Mouse (Mus musculus) kidney, postnatal 10 days (tissue): Measurements from ENCODE around the gene Mycbp2.

Source experiments
- DNase-seq: peaks from one replicate; pipeline ENCODE4 v3.0.0; 2021; ENCODE audit warnings: mixed read lengths

Gene Mycbp2

DNA sequence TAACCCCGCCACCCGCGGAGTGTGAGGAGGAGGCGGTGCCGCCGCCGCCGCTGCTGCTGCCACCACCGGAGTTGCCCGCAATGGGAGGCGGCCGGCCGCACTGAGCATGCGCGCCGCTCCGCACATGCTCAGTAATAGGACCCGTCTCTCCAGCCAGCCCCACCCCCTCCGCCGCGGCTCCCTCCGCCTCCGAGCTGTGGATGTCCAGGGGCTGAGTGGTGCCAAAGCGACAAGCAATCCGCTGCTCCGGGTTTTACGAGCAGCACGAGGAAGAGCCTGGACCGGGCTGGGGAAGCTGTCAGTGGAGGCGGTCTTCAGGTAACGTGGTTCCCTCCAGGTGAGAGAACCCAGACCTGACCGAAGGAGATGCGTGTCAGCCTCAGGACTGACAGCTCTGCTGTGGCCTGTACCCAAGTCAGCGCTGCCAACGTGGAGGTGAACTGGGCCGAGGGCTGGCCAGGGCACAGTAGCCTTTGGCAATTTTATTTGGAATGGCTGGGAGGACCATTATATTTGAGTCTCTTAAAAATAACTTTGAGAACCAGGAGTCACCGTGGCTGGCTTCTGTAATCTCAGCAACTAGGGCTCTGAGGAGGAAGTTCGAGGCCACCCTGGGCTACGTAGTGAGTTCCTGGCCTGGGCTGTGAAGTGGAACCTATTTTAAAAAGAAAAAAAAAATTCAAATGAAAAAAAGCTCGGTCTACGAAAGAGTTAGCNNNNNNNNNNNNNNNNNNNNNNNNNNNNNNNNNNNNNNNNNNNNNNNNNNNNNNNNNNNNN, at the start of gene Mycbp2:
Gene Mycbp2 (minus strand): TSS at position 86 of the 777 bp plus-strand sequence.
- peak; percentile 100 for DNase-seq

DNA sequence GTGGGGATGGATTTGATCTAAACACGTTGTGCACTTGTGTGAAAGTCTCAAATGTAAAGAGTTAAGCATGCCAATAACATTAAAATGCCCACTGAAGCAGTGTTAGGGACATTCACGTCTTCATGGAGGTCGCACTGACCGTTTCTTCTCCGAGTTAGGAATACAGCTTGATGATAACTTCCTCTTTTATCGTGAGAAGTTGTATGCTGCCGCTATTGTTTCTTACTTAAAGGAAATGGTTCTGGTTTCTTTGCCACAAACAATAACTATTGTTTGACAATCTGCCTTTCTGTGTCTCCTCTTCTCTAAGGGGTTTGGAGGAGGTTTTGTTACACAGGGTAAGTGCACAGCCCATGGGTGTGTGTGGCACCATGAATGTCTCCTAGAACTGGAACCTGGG, 45.8 kb upstream of the Mycbp2 start:
- DNase-seq = no peak

- no peak for DNase-seq
Measured at GRCm38 (mm10) chr14:103387431-103387830, 40.8 kb upstream of the Mycbp2 start.

DNA sequence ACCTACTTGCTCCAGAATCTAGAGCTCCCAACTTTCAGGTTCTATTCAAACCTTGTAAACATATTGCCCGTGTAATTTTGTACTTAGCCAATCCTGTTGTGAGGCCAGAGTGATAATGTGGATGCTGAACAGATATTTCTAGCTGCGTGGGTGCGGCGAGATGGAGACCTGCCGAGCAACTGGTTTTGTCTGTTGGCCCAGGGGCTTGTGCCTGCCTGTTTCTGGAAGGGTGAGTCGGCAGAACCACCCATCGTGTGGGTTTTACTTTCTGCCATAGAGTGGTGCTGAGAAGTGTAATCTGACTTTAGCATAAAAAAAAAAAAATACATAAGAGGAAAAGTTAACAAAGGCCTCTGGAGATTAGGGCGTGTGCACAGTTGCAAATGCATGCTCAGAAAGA, 40.3 kb upstream of the Mycbp2 start:
- no peak for DNase-seq

- DNase-seq = no peak
Measured at GRCm38 (mm10) chr14:103385084-103385610, 38.5 kb upstream of the Mycbp2 start.

DNA sequence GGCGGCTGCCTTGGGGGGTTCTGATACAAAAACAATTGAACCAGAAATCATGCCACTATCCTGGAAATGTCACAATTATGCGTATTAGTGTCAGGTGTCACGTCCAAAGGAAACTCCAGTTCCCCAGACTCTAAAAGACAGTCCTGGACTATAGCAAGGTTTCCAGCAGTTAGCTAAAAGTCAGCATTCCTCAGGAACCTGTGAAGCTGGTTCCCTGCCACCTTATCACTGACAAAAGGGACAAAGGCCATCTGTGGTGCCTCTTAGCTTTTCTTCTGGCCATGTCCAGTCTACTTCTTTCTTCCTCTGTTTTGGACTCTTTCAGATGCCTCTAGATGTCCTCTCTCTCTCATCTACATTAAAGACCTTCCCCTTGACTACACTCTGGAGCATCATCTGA, 32.1 kb upstream of the Mycbp2 start:
- DNase-seq = no peak

- no peak for DNase-seq
Measured at GRCm38 (mm10) chr14:103376765-103377164, 30.2 kb upstream of the Mycbp2 start.

GRCm38 (mm10) chr14:103375523-103375922, 28.9 kb upstream of the Mycbp2 start:
- no peak for DNase-seq

DNA sequence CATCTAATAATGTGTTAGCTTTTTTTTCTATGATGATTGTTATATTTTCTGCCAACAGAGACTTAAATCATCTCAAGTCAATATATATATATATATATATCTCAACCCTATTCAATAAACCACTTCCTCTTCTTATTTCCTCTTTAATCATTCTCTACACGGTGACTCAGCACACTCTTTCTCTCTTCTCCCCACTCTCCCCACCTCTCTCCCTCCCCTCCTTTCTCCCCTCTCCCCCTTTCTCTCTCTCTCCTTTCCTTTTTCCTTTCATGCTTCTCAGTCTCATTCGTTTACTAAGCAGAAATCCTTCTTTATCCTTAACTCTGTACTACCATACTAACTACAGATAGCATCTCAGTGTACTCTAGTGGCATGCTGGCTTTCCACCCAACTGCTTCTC, 16.6 kb upstream of the Mycbp2 start:
- no peak for DNase-seq

DNA sequence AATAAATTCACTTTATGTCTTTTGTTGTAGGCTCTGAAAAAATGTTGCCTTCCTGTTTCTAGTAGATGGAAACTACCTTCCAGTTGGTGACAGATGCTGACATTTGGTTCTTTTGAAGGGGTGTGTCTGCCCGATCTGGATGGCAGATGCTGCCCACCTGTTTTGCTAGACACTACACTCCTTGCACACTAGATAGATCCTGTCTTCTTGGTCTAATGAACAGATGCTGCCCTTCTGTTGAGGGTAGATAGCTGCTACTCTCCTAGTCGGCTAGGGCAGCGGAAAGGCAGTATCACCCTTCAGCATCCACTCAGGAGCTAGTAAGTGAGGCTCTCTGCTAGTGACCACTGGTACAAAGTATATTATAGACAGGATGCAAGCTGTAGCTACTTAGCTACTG, 9.5 kb upstream of the Mycbp2 start:
- DNase-seq = no peak

DNA sequence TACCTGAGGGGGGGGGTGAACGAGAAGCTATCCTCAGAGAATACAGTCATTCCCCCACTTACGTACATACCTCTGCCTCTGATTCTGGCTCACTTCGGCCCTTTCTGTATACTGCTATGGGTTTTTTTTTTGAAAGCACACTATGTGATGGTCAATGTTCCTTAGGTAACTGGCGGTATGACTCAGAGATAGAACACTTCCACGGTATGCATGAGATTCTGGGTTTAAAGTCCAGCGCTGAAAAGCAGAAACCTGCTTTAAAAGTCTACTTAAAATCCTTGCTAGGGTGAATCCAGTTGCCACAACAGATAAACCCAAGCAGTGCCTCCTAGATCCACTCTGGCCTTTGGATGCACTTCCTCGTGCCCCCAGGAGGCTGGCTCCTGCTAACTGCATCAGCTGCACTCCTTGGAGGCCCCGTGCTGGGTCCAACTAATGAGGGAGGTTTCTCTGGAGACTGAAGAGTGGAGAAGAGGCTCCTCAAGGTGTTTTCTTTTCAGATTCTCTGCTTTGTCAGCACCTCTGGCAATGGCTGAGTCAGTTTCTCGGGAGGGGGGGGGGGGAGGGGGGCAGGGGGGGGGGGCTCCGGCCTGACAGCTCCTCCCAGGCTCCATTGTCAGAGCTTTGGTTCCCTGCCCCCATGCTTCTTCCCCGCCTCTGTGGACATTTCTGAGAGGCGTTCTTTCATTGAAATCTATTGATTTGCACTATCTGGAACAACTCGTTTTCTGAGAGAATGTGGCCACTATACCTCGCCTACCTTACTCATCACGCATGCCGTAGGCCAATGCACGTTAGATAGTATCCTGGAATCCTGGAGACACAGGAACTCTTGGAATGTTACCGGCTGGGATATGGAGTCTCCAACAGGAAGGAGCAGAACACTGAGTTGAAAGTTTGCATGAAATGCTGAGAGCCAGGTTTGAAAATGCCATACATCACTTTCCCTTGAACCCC, 8.1 kb upstream of the Mycbp2 start:
- DNase-seq = peak; percentile 21

DNA sequence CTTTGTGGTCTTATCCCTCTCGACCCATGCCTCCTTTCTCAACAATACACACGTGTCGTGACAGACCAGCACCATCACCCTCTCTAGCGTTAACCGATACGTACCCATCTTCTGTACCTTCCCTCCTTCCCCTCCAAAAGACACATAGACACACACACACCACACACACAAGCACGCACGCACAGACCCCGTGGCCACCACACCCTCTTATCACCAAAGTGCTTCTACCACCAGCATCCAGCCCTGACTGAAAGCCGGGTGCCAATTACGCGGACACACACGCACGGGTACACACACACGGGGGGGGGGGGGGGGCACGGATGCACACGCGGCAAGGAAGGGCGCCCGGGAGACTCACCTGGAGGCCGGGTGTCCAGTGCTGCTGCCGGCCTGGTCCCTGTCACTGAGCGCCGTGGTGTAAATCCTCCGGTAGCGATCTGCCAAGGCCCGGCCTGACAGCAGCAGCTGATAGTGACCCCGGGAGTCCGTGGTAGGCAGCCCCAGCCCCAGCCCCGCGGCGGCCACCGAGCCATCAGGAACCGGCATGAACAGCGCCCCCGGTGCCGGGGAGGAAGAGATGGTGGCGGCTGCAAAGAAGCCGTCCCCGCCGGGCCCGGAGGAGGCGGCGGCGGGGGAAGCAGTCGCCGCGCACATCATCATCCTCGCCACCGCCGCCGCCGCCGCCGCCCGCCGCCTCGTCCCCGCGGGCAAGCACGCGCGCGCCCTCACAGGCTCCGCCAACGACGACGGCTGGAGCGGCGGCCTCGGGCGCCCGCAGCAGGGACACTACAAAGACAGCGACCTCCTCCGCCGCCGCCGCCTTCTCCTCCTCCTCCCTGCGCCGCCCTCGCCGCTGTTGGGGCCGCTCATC, 521 bp downstream of the Mycbp2 start:
- DNase-seq = peak; percentile 77

DNA sequence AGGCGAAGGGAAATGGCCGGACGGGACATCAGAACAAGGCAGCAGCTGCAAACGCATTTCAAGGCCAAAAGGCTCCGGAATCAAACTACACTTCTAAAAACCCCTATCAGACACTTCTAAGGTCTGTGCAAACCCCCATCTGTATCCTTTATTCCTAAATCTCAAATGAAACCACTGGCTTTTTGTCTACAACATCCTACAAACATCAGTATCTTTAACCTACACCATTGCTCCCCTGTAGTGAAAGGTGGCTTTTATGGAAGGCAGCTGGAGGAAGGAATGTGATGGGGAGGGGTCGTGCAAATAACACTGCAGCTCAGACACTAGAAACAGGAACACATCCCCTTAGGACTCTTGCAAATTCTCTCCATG, 1.1 kb downstream of the Mycbp2 start:
- DNase-seq = peak; percentile 32

- DNase-seq = no peak
Measured at GRCm38 (mm10) chr14:103345011-103345410, 1.6 kb downstream of the Mycbp2 start.

GRCm38 (mm10) chr14:103343791-103344190, 2.8 kb downstream of the Mycbp2 start:
- no peak for DNase-seq

GRCm38 (mm10) chr14:103341385-103342294, 5.0 kb downstream of the Mycbp2 start:
- DNase-seq = no peak

GRCm38 (mm10) chr14:103312926-103313325, 33.7 kb downstream of the Mycbp2 start:
- DNase-seq = no peak

- DNase-seq = no peak
Measured at GRCm38 (mm10) chr14:103296227-103296626, 50.4 kb downstream of the Mycbp2 start.

GRCm38 (mm10) chr14:103286650-103287049, 60.0 kb downstream of the Mycbp2 start:
- DNase-seq = no peak

DNA sequence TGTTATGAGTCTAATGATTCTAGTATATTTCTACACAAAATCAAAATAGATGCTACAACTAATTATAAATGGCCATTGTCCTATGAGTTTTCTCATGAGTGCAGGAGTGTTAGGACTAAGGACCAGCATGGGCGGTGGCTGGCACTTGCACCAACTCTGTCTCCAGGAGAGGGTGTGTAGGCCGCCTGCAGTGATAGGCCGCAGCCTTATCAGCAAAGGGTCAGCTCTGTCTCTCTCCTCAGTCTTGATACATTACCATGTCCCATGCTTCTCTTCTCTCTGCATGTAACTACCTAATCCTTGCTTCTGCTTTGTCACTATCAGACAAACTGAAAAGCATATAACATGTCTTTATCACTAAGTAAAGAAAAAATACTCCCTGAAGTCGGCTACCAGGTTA, 69.9 kb downstream of the Mycbp2 start:
- no peak for DNase-seq

DNA sequence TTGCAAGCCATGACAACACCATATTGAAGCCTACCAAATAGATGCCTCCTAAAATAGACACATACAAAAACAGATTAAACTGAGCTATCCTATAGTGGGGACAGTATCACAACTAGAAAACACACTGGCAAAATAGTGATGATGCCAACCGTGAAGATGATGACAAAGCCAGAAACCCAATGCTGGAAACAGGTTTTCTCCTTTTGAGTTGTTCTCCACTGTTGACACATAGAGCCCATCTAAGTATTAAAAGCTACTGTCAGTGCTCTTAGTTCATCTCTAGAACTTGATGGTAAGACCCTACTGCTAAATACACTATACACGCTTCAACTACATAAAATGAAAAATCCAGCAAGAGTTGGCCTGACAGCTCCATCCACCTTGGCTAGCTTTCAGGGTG, 86.2 kb downstream of the Mycbp2 start:
- DNase-seq = no peak

GRCm38 (mm10) chr14:103258745-103259144, 87.9 kb downstream of the Mycbp2 start:
- DNase-seq = no peak
